Mouse (Mus musculus) c-Kit-positive CD71-negative TER-119-negative erythroid progenitor cells, embryonic 14.5 days (primary cell): ENCODE measurements at regions not wholly inside any gene's neighbourhood (a gene's known extent, or its start where the extent isn't known, plus 50 kb on each side); places are given as distances from the start of the nearest gene placed in this dataset.
A peak's percentile ranks its signal among the peaks of the same experiment; 100 is the strongest.
"Not testable (repeated sequence)": the region's sequence is repeated elsewhere in the genome, so short reads cannot be mapped to it uniquely, and the experiment has no call there.

ENCODE experiments used
- DNase-seq: peaks from one replicate; pipeline ENCODE4 v3.0.0-alpha.2; 2013; ENCODE audit warnings: low read depth

DNA sequence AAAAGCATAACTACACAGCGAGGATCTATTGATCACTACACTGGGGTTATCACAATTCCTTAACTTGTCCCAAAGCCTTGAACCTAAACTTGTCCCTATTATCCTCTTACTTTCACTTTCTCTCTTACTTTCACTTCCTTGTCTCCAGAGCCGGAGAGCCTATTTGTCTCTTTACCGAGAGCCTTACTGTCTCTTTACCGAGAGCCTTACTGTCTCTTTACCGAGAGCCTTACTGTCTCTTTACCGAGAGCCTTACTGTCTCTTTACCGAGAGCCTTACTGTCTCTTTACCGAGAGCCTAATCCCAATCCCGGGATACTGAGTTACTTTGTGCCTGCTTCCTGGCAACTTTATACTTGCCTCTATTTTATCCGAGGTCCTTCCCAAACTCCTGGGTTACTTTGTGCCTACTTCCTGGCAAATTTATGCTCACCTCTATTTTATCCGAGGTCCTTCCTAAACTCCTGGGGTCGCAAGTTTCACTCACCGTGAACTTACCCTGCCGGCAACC is 335.3 kb upstream of the Ccng1 start:
- DNase-seq = not testable (repeated sequence)

DNA sequence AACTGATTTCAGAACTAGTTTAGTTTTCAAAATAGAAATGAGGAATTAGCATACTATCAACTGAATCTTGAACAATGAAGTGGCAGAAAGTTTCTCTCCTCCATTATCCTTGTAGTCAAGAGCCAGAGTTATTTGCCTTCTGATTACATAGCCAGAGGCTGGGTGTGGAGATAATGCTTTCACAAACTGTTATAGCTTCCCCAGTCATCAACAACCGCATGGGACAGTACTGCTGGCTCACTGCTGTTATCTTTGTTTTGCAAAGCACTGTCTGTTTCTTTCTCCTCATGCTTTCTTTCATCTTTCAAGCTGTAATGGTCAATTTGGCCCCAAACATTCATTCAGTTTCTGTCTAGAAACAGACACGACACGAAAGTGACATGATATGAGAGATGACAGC is 308.5 kb upstream of the Ccng1 start:
- no peak for DNase-seq

DNA sequence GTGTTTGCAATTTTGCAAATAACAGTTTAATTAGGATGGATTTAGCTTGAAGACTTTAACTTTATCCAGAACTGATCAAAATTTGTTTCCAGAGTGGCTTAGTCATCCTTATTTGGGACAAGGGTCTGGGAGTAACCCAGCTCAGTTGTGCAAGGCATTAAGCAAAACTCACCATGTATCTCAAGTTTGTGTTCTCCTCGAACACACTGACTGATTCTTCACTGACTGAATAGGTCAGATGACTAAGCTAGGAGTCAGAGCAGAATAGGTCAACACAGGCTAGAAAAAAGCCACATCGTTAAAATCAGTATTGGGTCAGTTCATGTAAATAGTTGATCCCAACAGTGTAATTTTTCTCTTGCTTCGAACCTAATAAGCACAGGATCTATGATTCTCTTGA is 302.7 kb upstream of the Ccng1 start:
- no peak for DNase-seq

DNA sequence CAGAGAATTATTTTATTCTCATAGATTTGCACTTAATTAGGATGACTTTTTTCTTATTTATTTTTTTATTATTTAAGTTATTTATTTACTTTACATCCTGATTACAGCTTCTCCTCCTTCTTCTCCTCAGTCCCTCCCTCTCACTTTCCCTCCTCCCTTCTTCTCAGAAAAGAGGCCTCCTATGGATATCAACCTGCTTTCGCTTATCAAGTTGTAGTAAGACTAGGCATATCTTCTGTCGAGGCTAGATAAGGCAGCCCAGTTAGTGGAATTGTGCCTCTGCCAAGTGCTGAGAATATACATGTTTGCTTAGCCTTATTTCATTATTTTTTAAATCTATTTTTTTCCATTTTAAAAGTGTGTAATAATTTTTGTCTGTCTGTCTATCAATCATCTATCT is 274.9 kb upstream of the Ccng1 start:
- DNase-seq = no peak

DNA sequence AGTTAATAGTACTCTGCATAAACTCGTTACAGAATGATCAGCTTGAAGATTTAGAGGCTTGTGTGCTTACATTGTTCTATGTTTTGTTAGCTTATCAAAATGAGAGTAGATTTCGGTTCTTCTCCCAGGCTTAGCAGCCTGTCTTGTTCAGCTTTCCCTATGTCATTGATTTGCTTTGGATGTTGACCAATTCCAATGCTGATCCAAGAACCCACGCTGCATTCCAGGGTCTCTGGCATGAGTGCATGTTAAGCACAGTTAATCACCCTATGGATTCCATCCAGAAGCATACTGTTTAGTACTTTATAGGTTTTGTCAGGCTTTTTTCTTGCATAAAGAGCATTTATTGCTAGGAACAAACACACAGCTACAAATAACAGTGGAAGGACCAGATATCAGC is 255.0 kb upstream of the Ccng1 start:
- no peak for DNase-seq

DNA sequence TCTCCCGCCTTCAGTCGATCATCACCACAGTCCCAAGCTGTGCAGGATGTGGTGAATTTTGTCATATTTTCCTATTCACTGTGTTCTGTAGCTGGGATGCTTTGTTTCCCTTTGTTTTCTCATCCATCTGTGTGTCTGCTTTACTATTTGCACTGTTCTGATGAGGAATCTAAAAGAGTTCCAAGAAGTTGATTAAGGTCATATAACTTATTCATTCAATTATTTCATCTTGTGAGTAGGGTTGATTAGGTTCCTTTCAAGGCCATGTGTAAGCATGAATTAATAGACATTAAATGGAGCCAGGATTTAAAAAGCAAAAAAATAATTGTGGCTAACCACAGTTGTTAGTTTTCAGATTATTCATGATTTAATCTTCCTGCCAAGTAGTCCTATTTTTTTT is 217.7 kb upstream of the Ccng1 start:
- no peak for DNase-seq

DNA sequence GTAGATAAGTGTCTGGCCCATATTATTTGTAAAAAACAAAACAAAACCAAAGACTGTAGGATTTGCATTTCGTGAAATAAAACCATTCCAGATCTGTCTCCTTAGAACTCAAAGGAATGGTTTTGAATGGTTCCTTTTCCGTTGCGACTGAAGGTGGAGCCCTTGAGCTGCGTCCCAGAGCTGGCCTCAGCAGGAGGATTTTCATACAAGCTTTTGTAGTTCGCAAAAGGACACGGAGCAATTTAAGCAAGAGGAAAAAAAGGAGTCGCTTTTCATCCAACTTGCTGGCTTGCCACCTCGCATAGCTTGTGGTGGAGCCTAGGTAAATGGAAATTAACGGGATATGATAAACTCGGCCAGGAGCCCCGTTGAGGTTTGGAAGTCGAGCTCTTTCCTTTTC is 172.1 kb upstream of the Ccng1 start:
- DNase-seq = no peak

DNA sequence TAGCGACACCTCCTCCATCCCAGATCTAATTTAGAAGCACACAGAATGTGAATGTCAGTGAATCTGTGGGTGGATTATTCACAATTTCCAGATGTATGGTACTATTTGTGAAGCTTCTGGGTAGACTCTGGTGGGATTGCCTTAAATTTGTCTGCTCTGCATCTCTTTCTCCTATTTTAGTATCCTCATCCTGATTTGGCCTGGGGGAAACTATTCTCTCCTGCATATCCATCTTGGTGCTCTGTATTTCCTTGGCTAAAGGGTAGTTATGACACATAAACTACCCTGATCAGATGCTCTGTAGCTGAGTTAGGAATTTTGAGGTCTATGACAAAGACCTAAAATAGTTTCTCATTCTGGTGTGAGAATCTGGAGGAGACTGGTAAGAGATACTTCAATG is 136.4 kb upstream of the Ccng1 start:
- DNase-seq = no peak

DNA sequence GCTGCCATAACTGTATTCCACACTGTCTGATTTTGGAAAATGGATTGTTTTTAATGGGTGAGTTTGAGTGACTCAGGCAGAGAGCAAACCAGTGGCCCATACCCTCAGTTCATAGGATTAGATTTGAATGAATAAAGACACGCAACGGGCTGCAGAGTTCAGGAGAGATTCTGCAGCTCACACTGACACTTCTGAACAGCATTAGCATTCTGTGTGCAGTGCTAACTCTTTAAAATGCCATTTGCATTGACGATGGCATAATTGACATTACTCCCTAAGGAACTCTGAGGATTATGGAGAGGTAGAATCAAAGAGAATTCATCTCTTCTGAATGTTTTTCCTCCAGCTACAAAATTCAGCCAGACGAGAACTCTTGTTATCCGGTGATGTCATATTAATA is 129.4 kb upstream of the Ccng1 start:
- no peak for DNase-seq

DNA sequence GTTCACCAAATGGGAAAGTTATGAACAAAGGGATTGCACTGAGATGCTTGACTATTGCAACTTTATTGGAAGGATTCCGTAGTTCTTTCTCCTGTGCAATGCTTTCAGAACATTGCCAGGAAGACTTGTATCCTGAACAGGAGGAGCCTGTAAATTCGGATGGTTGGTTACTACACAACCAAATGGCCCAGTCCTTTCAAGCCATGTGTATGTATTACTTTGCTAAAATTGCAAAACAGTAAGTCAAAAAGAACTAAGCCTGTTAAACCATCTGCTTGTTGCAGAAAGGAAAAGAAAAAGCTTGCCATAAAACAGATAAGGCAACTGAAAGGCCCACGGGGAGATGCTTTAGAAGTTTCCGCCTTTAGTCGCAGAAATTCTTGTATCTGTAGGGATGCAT is 124.5 kb upstream of the Ccng1 start:
- DNase-seq = no peak

DNA sequence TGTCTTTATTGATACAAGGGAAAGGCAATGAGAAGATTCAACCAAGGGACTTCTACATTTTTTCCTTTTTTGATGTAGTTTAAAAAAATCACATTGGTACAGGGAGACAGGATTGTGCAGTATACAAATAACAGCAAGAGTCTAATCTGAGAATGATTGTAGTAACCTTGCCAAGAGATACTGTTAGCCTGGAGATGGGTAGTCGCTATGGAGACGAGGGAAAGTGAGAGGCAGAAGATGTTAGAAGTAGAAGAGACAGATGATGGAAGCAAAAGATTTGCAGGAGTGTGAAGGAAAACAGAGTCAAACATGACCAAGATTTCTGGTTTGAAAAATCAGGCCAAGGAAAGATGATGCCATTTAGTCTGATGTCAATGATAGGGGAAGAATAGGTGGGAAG is 117.9 kb upstream of the Ccng1 start:
- no peak for DNase-seq

DNA sequence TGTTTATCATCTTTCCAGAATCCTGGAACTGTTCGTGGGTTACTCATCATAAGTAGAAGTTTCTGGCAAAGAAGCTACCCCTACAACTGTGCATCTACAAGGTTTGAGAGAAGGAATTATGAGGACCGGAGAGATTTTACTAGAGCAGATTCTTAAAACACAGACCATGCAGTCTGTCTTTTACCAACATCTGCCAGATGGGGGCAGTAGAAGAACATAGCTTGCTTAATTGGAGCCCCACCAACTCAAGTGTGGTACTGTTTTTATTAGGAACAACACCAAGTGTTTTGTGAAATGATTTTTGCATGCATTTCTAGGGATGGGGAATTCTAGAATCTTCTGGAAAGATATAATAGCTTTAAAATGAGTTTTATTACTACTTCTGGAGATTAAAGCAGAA is 110.6 kb upstream of the Ccng1 start:
- peak; percentile 16 for DNase-seq

DNA sequence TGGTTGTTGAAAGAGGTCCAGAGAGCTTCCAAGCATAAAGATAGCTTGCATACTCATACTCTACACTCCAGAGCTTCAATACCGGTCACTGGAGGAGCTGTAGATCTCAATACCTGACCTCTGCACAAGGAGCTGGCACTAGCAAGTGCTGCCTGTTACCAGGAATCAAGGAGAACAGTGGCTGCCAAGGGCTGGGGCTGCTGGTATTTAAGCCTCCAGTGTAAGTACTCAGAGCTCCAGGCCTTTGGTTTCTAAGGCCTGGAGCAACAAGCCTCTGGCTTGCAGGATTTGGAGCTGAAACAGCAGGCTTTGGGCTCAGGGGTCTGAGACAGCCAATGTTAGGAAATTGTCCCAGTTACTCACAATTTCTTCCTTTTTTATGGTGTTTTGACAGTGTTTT is 96.2 kb upstream of the Ccng1 start:
- no peak for DNase-seq

DNA sequence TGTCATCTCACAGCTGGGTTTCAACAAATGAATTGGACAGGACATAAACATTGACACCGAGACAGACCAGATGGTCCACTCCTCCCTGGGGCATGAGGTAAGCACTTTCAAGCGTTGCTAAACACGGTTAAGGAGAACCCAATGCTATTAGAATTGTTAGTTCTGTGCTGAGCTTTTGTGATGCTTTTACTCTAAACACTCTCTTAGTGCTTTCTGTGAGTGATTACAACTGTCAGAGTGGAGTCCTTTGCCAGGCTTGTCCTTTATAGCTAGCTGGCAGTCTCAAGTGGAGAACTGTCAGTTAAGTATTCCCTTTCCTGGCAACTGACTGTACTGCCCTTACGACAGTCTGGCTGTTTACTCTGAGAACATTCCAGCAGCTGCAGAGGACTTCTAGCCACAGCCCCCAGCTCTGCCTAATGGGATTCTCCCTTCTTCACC is 95.6 kb upstream of the Ccng1 start:
- DNase-seq = no peak

DNA sequence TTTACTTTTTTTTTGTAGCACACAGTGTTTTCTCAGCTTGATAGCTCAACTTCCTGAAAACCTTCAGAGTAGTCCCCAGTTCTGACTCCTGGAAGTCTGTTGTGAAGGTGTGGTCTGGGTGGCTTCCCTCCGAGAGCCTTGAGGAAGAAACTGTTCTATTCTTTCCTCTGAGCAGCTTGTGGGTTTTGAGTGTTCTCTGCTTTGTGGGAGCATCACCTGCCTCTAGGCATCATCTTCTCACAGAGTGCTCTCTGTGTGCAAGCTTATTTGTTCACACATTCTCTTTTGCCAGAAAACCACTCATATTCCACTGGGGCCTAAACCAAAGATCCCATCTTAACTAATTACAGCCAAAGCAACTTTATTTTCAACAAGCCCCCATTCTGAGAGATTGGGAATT is 91.5 kb upstream of the Ccng1 start:
- DNase-seq = no peak

DNA sequence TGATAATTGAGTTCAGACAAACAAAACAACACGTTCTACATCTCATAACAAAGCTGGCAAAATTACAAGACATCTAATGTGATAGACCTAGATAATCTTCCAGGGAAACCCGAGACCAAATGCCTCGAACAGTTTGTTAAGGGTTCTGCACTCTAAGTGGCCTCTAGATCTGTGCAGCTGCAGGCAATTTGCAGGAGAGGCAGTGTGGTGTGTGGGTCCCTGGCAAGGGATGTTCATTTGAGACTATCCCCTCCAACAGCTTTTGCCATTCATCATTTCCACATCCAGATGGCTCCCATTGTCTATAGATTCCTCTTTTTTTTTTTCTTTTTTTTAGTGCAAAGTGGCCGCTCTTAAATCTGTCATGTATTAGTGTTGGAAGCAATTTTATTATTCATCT is 80.3 kb upstream of the Ccng1 start:
- DNase-seq = no peak
